Mouse (Mus musculus) midbrain, embryonic 14.5 days (tissue): ENCODE results near the gene Mfsd4b1. TPM values are rescaled to one million over a fixed set of nuclear protein-coding genes. Genes with fewer than 3 reads are reported as not detected.

Experiments used
- ATAC-seq: fragments of 200-750 bp; cut with Nextera tagmentation; 2 replicates; pipeline ENCODE4 v1.8.0; 2017; ENCODE audit warnings: moderate number of reproducible peaks, moderate library complexity; ENCODE audit not compliant: low FRiP score, low TSS enrichment
- DNase-seq: peaks from one replicate; pipeline ENCODE4 v3.0.0-alpha.2; 2015
- H3K27ac ChIP-seq: fragments of 300-500 bp; sonication (generic); replicated peaks from 2 replicates; pipeline ENCODE4 v1.5.1; 2014; ENCODE audit warnings: mild to moderate bottlenecking, low read depth, low read length, moderate library complexity
- H3K27me3 ChIP-seq: fragments of 300-500 bp; sonication (generic); 2 replicates; pipeline ENCODE4 v1.6.1; 2014; ENCODE audit warnings: low read length, control low read depth, mixed read lengths; ENCODE audit not compliant: control insufficient read depth, insufficient read depth
- H3K36me3 ChIP-seq: fragments of 300-500 bp; sonication (generic); 2 replicates; pipeline ENCODE4 v1.6.1; 2014; ENCODE audit warnings: low read length, control low read depth; ENCODE audit not compliant: control insufficient read depth, insufficient read depth
- H3K4me1 ChIP-seq: fragments of 300-500 bp; sonication (generic); 2 replicates; pipeline ENCODE4 v1.6.1; 2014; ENCODE audit warnings: mild to moderate bottlenecking, antibody characterized with exemption, low read length, control low read depth; ENCODE audit not compliant: control insufficient read depth, insufficient read depth
- H3K4me2 ChIP-seq: fragments of 300-500 bp; sonication (generic); 2 replicates; pipeline ENCODE4 v1.6.1; 2014; ENCODE audit warnings: mild to moderate bottlenecking, low read length, moderate library complexity
- H3K4me3 ChIP-seq: fragments of 300-500 bp; sonication (generic); replicated peaks from 2 replicates; pipeline ENCODE4 v1.5.1; 2014; ENCODE audit warnings: low read depth, low read length
- H3K9ac ChIP-seq: fragments of 300-500 bp; sonication (generic); replicated peaks from 2 replicates; pipeline ENCODE4 v1.6.1; 2014; ENCODE audit warnings: mild to moderate bottlenecking, low read length, moderate library complexity
- H3K9me3 ChIP-seq: fragments of 300-500 bp; sonication (generic); 2 replicates; pipeline ENCODE4 v1.6.1; 2016; ENCODE audit warnings: low read length, control low read depth, mixed read lengths; ENCODE audit not compliant: control insufficient read depth
- WGBS: fragments of 180-500 bp; shearing (Covaris S2); extraction: QIAGEN DNeasy Blood & Tissue Kit; methylation state at CpG from one replicate; pipeline ENCODE4 v1.1.7; 2014; 5-methylcytosine and 5-hydroxymethylcytosine counted together
- polyA plus RNA-seq: library from polyadenylated mRNA; unstranded; fragments of >200 nt; fragmentation: Nextera tagmentation; extraction: Ambion mirVana; gene quantifications from 2 replicates; pipeline ENCODE4 v1.2.1, GENCODE M21; 2014

Mfsd4b1 gene
- polyA plus RNA-seq, 1 experiment from 2014 or later = 0.50 TPM

DNA sequence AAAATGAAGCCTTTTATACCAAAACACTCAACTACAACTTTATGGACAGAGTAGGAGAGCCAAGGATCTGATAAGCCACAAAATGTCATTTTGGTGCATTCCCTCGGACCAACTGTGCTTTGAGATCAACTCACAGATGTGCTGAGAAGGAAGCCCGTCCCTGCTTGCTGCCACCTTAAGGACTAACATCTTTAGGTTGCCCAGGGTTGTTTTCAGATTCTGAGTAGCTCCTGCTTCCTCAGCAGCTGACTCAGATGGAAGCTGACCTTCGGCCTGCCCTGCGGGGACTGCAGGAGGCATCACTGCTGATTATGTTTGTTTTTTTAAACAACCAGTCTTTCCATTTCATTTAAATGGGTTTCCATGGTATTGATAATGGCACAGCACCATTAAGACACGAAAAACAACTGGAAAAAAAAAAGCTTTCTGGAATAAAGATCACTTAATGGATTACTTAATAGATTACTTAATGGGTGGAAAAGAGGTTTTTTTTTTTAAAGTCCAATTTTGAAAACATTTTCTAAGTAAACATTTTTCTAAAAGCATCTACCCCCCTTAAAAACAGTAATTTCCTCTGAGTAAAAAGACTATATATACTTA, 38.3 kb upstream of the Mfsd4b1 start:
- 43% methylated on average over 5 of the region's 5 CpGs for whole genome bisulfite sequencing
- no peak overlapping the region for H3K27ac ChIP-seq
- 0 out of 2 replicates have a peak, but pooled peaks cover 3% of the 10 kb centered on the region for H3K4me1 ChIP-seq
- DNase-seq (no peak), ATAC-seq (no peak)
- no peak overlapping the region for H3K4me2 ChIP-seq
- no peaks in the 10 kb centered on the region for H3K36me3 ChIP-seq
- no peaks in the 10 kb centered on the region for H3K27me3 ChIP-seq
- H3K4me3 ChIP-seq = no peak overlapping the region
- no peaks in the 10 kb centered on the region for H3K9me3 ChIP-seq
- H3K9ac ChIP-seq = no peak overlapping the region

DNA sequence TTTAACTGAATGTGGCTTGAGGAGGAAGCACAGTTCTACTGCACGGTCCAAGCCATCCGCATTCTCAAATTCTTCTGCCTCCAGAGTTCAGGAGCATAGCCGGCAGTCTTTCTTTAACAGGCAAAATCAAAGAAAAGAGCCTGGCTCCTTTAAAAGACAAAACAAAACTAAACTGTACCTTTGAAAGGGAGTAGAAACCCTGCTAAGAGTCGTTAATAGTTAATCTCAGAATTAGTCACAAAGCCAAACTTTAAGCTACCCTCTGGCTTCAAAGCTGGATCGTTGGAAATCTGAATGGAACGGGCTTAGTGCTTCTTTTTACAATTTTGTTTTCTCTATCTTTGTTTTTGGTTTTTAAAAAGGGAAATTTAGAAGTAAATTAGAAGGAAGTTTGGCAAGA, 37.7 kb upstream of the Mfsd4b1 start:
- ATAC-seq = no peak
- Histone ChIP-seq H3K4me1 (0 out of 2 replicates have a peak, but pooled peaks cover 3% of the 10 kb centered on the region), H3K27ac (no peak overlapping the region), H3K27me3 (no peaks in the 10 kb centered on the region), H3K36me3 (no peaks in the 10 kb centered on the region), H3K4me3 (no peak overlapping the region), H3K9ac (no peak overlapping the region), H3K4me2 (no peak overlapping the region), H3K9me3 (no peaks in the 10 kb centered on the region)
- 42% methylated on average over 6 of the region's 6 CpGs for WGBS
- no peak for DNase-seq

- Histone ChIP-seq H3K27ac (no peak overlapping the region), H3K9ac (no peak overlapping the region), H3K4me1 (0 out of 2 replicates have a peak, but pooled peaks cover 3% of the 10 kb centered on the region), H3K36me3 (no peaks in the 10 kb centered on the region), H3K4me2 (no peak overlapping the region), H3K9me3 (no peaks in the 10 kb centered on the region), H3K4me3 (no peak overlapping the region), H3K27me3 (no peaks in the 10 kb centered on the region)
- WGBS = 84% methylated on average over 5 of the region's 5 CpGs
- DNase-seq (no peak), ATAC-seq (no peak)
These were observed 36.9 kb upstream of the Mfsd4b1 start for GRCm38 (mm10) chr10:40061926-40062325.

DNA sequence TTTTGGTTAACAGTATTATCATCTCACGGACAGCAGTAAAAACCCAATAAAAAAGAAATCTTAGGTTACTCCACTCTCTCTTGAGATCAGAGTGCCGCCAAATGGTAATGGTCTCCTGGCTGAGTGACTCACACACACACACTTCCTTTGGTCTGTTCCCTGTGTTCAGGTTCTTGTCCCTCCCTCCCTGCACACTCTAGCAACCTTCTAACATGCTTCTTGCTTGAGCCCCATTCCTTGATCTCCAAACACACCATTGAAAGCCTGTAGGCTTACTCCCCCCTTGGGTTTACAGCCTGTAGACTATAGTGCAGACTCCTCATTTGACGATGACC, 33.7 kb upstream of the Mfsd4b1 start:
- Histone ChIP-seq H3K9ac (no peak overlapping the region), H3K27ac (no peak overlapping the region), H3K4me1 (no peaks in the 10 kb centered on the region), H3K36me3 (no peaks in the 10 kb centered on the region), H3K27me3 (no peaks in the 10 kb centered on the region), H3K9me3 (no peaks in the 10 kb centered on the region), H3K4me3 (no peak overlapping the region), H3K4me2 (no peak overlapping the region)
- DNase-seq (no peak), ATAC-seq (no peak)
- 90% methylated on average over 3 of the region's 3 CpGs for WGBS

DNA sequence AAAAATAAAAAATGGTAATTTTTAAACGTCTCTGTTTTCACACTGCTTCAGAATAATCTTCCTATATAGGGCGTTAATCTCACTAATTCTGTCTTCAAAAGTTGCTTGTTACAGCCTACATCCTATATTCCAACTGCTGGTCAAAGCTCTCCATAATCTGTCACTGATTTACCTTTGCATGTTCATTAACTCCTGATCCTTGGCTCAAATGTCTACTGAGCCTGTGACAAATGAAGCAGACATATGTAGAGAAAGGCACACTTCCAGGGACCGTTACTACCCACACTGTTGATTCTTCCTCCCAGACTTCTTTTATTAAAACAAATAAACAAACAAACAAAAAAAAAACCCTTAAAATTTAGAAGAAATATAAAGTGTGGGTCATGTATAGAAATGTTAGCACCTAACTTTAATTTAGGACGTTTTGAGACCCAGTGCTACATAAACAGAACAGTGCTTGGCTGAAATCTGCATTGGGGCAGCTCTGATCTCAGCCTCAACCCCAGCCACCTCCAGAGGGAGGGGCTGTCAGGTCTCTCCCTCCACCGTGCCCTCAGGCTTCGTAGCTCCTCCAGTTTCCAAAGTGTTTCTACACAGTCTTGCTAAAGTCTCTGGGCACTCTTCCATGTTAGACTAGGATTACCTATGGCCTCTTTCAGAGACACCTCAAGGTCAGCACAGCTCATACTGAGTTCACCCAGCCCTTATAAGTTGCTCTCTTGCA, 33.2 kb upstream of the Mfsd4b1 start:
- no peak for ATAC-seq

DNA sequence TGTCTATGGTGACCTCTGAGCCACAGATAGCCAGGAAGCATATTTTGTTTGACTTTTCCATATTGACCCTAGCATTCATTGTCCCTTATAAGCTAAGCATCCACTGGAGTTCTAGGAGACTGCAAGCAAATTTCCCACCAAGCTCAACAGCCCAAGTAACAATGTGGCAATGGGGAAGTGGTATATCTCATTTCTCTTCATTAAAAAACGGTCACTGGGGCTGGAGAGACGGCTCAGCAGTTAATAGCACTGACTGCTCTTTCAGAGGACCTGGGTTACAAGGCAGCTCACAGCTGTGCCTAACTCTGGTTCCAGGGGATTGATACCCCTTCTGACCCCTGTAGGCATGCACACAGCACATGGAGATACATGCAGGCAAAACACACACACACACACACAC, 32.5 kb upstream of the Mfsd4b1 start:
- Histone ChIP-seq H3K27me3 (no peaks in the 10 kb centered on the region), H3K36me3 (no peaks in the 10 kb centered on the region), H3K4me2 (no peak overlapping the region), H3K9me3 (no peaks in the 10 kb centered on the region), H3K9ac (no peak overlapping the region), H3K27ac (no peak overlapping the region), H3K4me3 (no peak overlapping the region), H3K4me1 (no peaks in the 10 kb centered on the region)
- ATAC-seq (no peak), DNase-seq (no peak)
- 63% methylated on average over 2 of the region's 2 CpGs for WGBS

More for the DNA sequence above, 33.2 kb upstream of the Mfsd4b1 start:
- Histone ChIP-seq H3K4me2 (no peak overlapping the region), H3K4me1 (no peaks in the 10 kb centered on the region), H3K27me3 (no peaks in the 10 kb centered on the region), H3K9me3 (no peaks in the 10 kb centered on the region), H3K27ac (no peak overlapping the region), H3K36me3 (no peaks in the 10 kb centered on the region), H3K4me3 (no peak overlapping the region), H3K9ac (no peak overlapping the region)
- 67% methylated on average over 6 of the region's 6 CpGs for WGBS
- no peak for DNase-seq

DNA sequence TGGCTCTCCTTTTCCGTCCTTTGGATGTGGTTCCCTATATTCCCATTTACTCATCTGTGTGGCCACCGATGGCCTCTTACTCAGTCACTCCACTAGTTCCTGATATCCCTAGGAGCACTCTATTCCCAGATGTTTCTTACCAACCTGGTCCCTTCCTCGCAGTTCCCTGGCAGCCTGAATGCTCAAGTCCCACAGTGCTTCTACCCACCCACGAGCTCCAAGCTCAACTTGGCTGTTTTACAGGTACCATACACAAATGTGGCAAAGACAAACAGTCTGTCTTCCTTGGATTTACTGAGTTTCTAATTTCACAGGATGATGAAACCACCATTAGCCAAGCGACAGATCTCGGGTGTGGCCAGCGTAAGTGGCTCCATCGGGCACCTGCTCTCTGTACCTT, 29.4 kb upstream of the Mfsd4b1 start:
- ATAC-seq = no peak
- WGBS = 95% methylated on average over 8 of the region's 8 CpGs

DNA sequence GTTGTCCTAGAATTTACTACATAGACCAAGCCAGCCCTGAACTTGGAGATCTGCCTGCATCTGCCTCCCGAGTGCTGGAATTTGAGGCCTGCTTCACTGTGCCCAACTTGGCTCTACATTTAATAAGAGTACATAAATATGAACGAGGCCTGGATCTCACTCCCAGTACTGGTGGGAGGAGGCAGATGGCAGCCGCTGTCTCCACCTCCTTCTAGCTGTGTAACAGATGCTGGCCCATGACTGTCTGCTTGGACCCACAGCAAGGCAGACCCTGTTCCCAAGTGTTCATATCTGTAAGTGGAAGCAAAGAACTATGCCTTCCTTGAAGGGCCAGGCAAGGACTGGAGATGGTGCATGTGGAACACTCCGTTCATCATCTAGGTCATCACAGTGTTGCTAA, 28.8 kb upstream of the Mfsd4b1 start:
- Histone ChIP-seq H3K27ac (no peak overlapping the region), H3K27me3 (no peaks in the 10 kb centered on the region), H3K4me2 (no peak overlapping the region), H3K4me3 (no peak overlapping the region), H3K36me3 (no peaks in the 10 kb centered on the region), H3K9me3 (no peaks in the 10 kb centered on the region), H3K9ac (no peak overlapping the region), H3K4me1 (no peaks in the 10 kb centered on the region)
- WGBS = 93% methylated on average over 4 of the region's 4 CpGs
- ATAC-seq (no peak), DNase-seq (no peak)

More for the DNA sequence above, 29.4 kb upstream of the Mfsd4b1 start:
- DNase-seq = no peak
- Histone ChIP-seq H3K4me3 (no peak overlapping the region), H3K36me3 (no peaks in the 10 kb centered on the region), H3K27me3 (no peaks in the 10 kb centered on the region), H3K9ac (no peak overlapping the region), H3K27ac (no peak overlapping the region), H3K9me3 (no peaks in the 10 kb centered on the region), H3K4me2 (no peak overlapping the region), H3K4me1 (no peaks in the 10 kb centered on the region)

DNA sequence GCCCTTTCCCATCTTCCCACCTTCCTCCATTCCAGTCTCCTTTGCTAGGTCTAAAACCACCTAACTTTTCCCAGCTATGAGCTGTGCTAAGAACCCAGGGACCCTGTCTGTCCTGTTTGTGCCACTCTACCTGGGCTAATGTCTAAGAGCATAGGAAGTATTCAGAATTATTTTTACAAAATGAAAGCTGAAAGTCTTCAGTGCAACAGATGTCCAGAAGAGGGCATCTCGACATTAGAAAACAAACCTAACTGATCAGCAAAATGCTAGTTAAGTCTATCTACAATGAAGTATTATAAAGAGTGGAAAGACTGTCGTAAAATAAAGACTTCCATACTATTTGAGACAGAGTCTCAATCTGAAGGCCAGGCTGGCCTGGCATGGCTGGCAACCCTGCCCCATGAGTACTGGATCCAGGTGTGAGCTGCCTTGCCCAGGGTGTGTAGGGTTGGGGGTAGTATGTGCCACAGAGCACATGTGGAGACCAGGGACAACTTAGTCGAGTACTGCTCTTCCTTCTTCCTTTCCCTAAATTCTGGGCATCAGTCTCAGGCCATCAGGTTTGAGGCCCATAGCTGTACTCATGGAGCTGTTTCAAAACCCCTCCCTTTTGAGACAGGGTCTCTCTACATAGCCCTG, 28.3 kb upstream of the Mfsd4b1 start:
- Histone ChIP-seq H3K36me3 (no peaks in the 10 kb centered on the region), H3K27me3 (no peaks in the 10 kb centered on the region), H3K9me3 (no peaks in the 10 kb centered on the region), H3K4me3 (no peak overlapping the region), H3K4me1 (no peaks in the 10 kb centered on the region), H3K9ac (no peak overlapping the region), H3K4me2 (no peak overlapping the region), H3K27ac (no peak overlapping the region)
- WGBS = 63% methylated on average over 3 of the region's 3 CpGs
- DNase-seq (peak; percentile 76), ATAC-seq (no peak)
